Mouse (Mus musculus) neural tube, embryonic 15.5 days (tissue): ENCODE measurements at regions not wholly inside any gene's neighbourhood (a gene's known extent, or its start where the extent isn't known, plus 50 kb on each side); places are given as distances from the start of the nearest gene placed in this dataset.

Experiments used
- ATAC-seq: fragments of 200-750 bp; cut with Nextera tagmentation; 2 replicates; pipeline ENCODE4 v1.8.0; 2017; ENCODE audit warnings: mild to moderate bottlenecking, moderate TSS enrichment, moderate library complexity; ENCODE audit not compliant: low FRiP score
- H3K27ac ChIP-seq: fragments of 300-500 bp; sonication (generic); replicated peaks from 2 replicates; pipeline ENCODE4 v1.5.1; 2015; ENCODE audit warnings: mild to moderate bottlenecking, inconsistent platforms
- H3K27me3 ChIP-seq: fragments of 300-500 bp; sonication (generic); replicated peaks from 2 replicates; pipeline ENCODE4 v1.6.1; 2015; ENCODE audit warnings: inconsistent platforms
- H3K36me3 ChIP-seq: fragments of 300-500 bp; sonication (generic); 2 replicates; pipeline ENCODE4 v1.6.1; 2015; ENCODE audit warnings: inconsistent platforms
- H3K4me1 ChIP-seq: fragments of 300-500 bp; sonication (generic); 2 replicates; pipeline ENCODE4 v1.6.1; 2015; ENCODE audit warnings: inconsistent platforms
- H3K4me2 ChIP-seq: fragments of 300-500 bp; sonication (generic); 2 replicates; pipeline ENCODE4 v1.6.1; 2015; ENCODE audit warnings: inconsistent platforms, mild to moderate bottlenecking, moderate library complexity
- H3K4me3 ChIP-seq: fragments of 300-500 bp; sonication (generic); replicated peaks from 2 replicates; pipeline ENCODE4 v1.5.1; 2015; ENCODE audit warnings: mild to moderate bottlenecking, inconsistent platforms
- H3K9ac ChIP-seq: fragments of 300-500 bp; sonication (generic); replicated peaks from 2 replicates; pipeline ENCODE4 v1.6.1; 2015; ENCODE audit warnings: mild to moderate bottlenecking, inconsistent platforms
- H3K9me3 ChIP-seq: fragments of 300-500 bp; sonication (generic); replicated peaks from 2 replicates; pipeline ENCODE4 v1.6.1; 2016; ENCODE audit warnings: inconsistent platforms
- WGBS: fragments of 180-500 bp; shearing (Covaris S2); methylation state at CpG from one replicate; pipeline ENCODE4 v1.1.7; 2015; ENCODE audit warnings: mixed read lengths; 5-methylcytosine and 5-hydroxymethylcytosine counted together

GRCm38 (mm10) chr4:33600805-33601204, 290.7 kb downstream of the Rngtt start:
- WGBS = 50% methylated on average over 6 of the region's 6 CpGs
- Histone ChIP-seq H3K9ac (no peak overlapping the region), H3K4me3 (no peak overlapping the region), H3K4me2 (no peak overlapping the region), H3K9me3 (no peaks in the 10 kb centered on the region), H3K36me3 (no peaks in the 10 kb centered on the region), H3K27ac (no peak overlapping the region), H3K4me1 (peaks cover 1% of the 10 kb centered on the region; the same call in 1 of the 2 replicates), H3K27me3 (no peaks in the 10 kb centered on the region)
- ATAC-seq = no peak

- WGBS = 95% methylated on average over 5 of the region's 5 CpGs
- no peak for ATAC-seq
- H3K9ac ChIP-seq = no peak overlapping the region
- H3K36me3 ChIP-seq = no peaks in the 10 kb centered on the region
- H3K4me1 ChIP-seq = no peaks in the 10 kb centered on the region
- no peaks in the 10 kb centered on the region for H3K27me3 ChIP-seq
- H3K27ac ChIP-seq = no peak overlapping the region
- H3K9me3 ChIP-seq = no peaks in the 10 kb centered on the region
- H3K4me2 ChIP-seq = no peak overlapping the region
- H3K4me3 ChIP-seq = no peak overlapping the region
Observed at GRCm38 (mm10) chr4:33604636-33605035, 294.5 kb downstream of the Rngtt start.

- WGBS = 86% methylated on average over 5 of the region's 5 CpGs
- no peaks in the 10 kb centered on the region for H3K9me3 ChIP-seq
- 0 out of 2 replicates have a peak, but pooled peaks cover 4% of the 10 kb centered on the region for H3K4me1 ChIP-seq
- no peak for ATAC-seq
- H3K4me3 ChIP-seq = no peak overlapping the region
- no peaks in the 10 kb centered on the region for H3K36me3 ChIP-seq
- H3K4me2 ChIP-seq = no peak overlapping the region
- H3K9ac ChIP-seq = no peak overlapping the region
- no peak overlapping the region for H3K27ac ChIP-seq
- H3K27me3 ChIP-seq = no peaks in the 10 kb centered on the region
Observed at GRCm38 (mm10) chr4:33639821-33640575, 284.4 kb upstream of the Cnr1 start.

- WGBS = 67% methylated on average over 11 of the region's 11 CpGs
- no peak overlapping the region for H3K4me3 ChIP-seq
- ATAC-seq = no peak
- H3K36me3 ChIP-seq = no peaks in the 10 kb centered on the region
- no peaks in the 10 kb centered on the region for H3K27me3 ChIP-seq
- no peak overlapping the region for H3K9ac ChIP-seq
- no peaks in the 10 kb centered on the region for H3K9me3 ChIP-seq
- H3K27ac ChIP-seq = no peak overlapping the region
- 0 out of 2 replicates have a peak, but pooled peaks cover 4% of the 10 kb centered on the region for H3K4me1 ChIP-seq
- no peak overlapping the region for H3K4me2 ChIP-seq
Observed at GRCm38 (mm10) chr4:33640576-33641255, 283.7 kb upstream of the Cnr1 start.

GRCm38 (mm10) chr4:33641883-33642282, 282.5 kb upstream of the Cnr1 start:
- no peak overlapping the region for H3K9ac ChIP-seq
- no peaks in the 10 kb centered on the region for H3K27me3 ChIP-seq
- H3K4me1 ChIP-seq = 0 out of 2 replicates have a peak, but pooled peaks cover 4% of the 10 kb centered on the region
- H3K9me3 ChIP-seq = no peaks in the 10 kb centered on the region
- H3K4me3 ChIP-seq = no peak overlapping the region
- H3K4me2 ChIP-seq = no peak overlapping the region
- H3K36me3 ChIP-seq = no peaks in the 10 kb centered on the region
- WGBS = 58% methylated on average over 6 of the region's 6 CpGs
- no peak for ATAC-seq
- no peak overlapping the region for H3K27ac ChIP-seq

GRCm38 (mm10) chr4:33642526-33642925, 281.9 kb upstream of the Cnr1 start:
- no peak overlapping the region for H3K4me2 ChIP-seq
- H3K4me3 ChIP-seq = no peak overlapping the region
- H3K9me3 ChIP-seq = no peaks in the 10 kb centered on the region
- H3K4me1 ChIP-seq = 0 out of 2 replicates have a peak, but pooled peaks cover 4% of the 10 kb centered on the region
- no peak for ATAC-seq
- no peak overlapping the region for H3K9ac ChIP-seq
- no peak overlapping the region for H3K27ac ChIP-seq
- no peaks in the 10 kb centered on the region for H3K27me3 ChIP-seq
- WGBS = 91% methylated on average over 13 of the region's 13 CpGs
- H3K36me3 ChIP-seq = no peaks in the 10 kb centered on the region

- no peak overlapping the region for H3K4me3 ChIP-seq
Observed at GRCm38 (mm10) chr4:33645217-33645616, 279.2 kb upstream of the Cnr1 start.

GRCm38 (mm10) chr4:33651292-33651691, 273.1 kb upstream of the Cnr1 start:
- no peak overlapping the region for H3K4me3 ChIP-seq
- H3K36me3 ChIP-seq = no peaks in the 10 kb centered on the region
- no peaks in the 10 kb centered on the region for H3K27me3 ChIP-seq
- H3K27ac ChIP-seq = no peak overlapping the region
- no peak for ATAC-seq
- H3K4me2 ChIP-seq = no peak overlapping the region
- no peaks in the 10 kb centered on the region for H3K4me1 ChIP-seq
- 84% methylated on average over 5 of the region's 5 CpGs for WGBS
- H3K9me3 ChIP-seq = no peaks in the 10 kb centered on the region
- H3K9ac ChIP-seq = no peak overlapping the region

More at GRCm38 (mm10) chr4:33645217-33645616, 279.2 kb upstream of the Cnr1 start:
- Histone ChIP-seq H3K27me3 (no peaks in the 10 kb centered on the region), H3K4me1 (0 out of 2 replicates have a peak, but pooled peaks cover 4% of the 10 kb centered on the region), H3K4me2 (no peak overlapping the region), H3K9me3 (no peaks in the 10 kb centered on the region), H3K36me3 (no peaks in the 10 kb centered on the region), H3K27ac (no peak overlapping the region), H3K9ac (no peak overlapping the region)
- no peak for ATAC-seq
- 95% methylated on average over 2 of the region's 2 CpGs for WGBS

GRCm38 (mm10) chr4:33659766-33660165, 264.6 kb upstream of the Cnr1 start:
- no peak for ATAC-seq

GRCm38 (mm10) chr4:33660553-33660952, 263.8 kb upstream of the Cnr1 start:
- no peak overlapping the region for H3K9ac ChIP-seq
- no peaks in the 10 kb centered on the region for H3K36me3 ChIP-seq
- no peaks in the 10 kb centered on the region for H3K27me3 ChIP-seq
- WGBS = 83% methylated on average over 5 of the region's 5 CpGs
- no peak overlapping the region for H3K27ac ChIP-seq
- no peak for ATAC-seq
- H3K4me3 ChIP-seq = no peak overlapping the region
- H3K4me1 ChIP-seq = peaks cover 10% of the 10 kb centered on the region
- H3K9me3 ChIP-seq = no peaks in the 10 kb centered on the region
- H3K4me2 ChIP-seq = no peak overlapping the region

More at GRCm38 (mm10) chr4:33659766-33660165, 264.6 kb upstream of the Cnr1 start:
- no peak overlapping the region for H3K4me3 ChIP-seq
- peaks cover 10% of the 10 kb centered on the region for H3K4me1 ChIP-seq
- H3K36me3 ChIP-seq = no peaks in the 10 kb centered on the region
- H3K4me2 ChIP-seq = no peak overlapping the region
- H3K27ac ChIP-seq = no peak overlapping the region
- no peaks in the 10 kb centered on the region for H3K27me3 ChIP-seq
- 91% methylated on average over 14 of the region's 14 CpGs for WGBS
- no peak overlapping the region for H3K9ac ChIP-seq
- H3K9me3 ChIP-seq = no peaks in the 10 kb centered on the region

GRCm38 (mm10) chr4:33661862-33662261, 262.5 kb upstream of the Cnr1 start:
- no peak for ATAC-seq
- Histone ChIP-seq H3K4me3 (no peak overlapping the region), H3K27ac (no peak overlapping the region), H3K9me3 (no peaks in the 10 kb centered on the region), H3K36me3 (no peaks in the 10 kb centered on the region), H3K27me3 (no peaks in the 10 kb centered on the region), H3K9ac (no peak overlapping the region), H3K4me1 (peaks cover 10% of the 10 kb centered on the region), H3K4me2 (no peak overlapping the region)
- 71% methylated on average over 3 of the region's 3 CpGs for WGBS

GRCm38 (mm10) chr4:33662965-33663364, 261.4 kb upstream of the Cnr1 start:
- H3K9me3 ChIP-seq = no peaks in the 10 kb centered on the region
- H3K27me3 ChIP-seq = no peaks in the 10 kb centered on the region
- no peak overlapping the region for H3K9ac ChIP-seq
- H3K4me3 ChIP-seq = no peak overlapping the region
- 66% methylated on average over 11 of the region's 11 CpGs for WGBS
- H3K27ac ChIP-seq = no peak overlapping the region
- H3K36me3 ChIP-seq = no peaks in the 10 kb centered on the region
- H3K4me2 ChIP-seq = no peak overlapping the region
- H3K4me1 ChIP-seq = peaks cover 10% of the 10 kb centered on the region
- no peak for ATAC-seq
